Mouse (Mus musculus) thymus, adult 2 months (tissue): ENCODE data around the gene Nmu.

Experiments used
- CTCF ChIP-seq: fragments of 200-500 bp; IDR thresholded peaks from 2 replicates; pipeline ENCODE4 v1.5.1; 2012; ENCODE audit warnings: mild to moderate bottlenecking, control low read depth, low read length, moderate library complexity, borderline replicate concordance; ENCODE audit not compliant: control insufficient read depth, poor library complexity, insufficient read depth; ENCODE audit errors: extremely low read depth
- POLR2A ChIP-seq: fragments of 200-500 bp; IDR thresholded peaks from 2 replicates; pipeline ENCODE4 v1.6.1; 2012; ENCODE audit warnings: mild to moderate bottlenecking, low read length, control low read depth, moderate library complexity; ENCODE audit not compliant: control insufficient read depth, poor library complexity, insufficient read depth; ENCODE audit errors: extremely low read depth

DNA sequence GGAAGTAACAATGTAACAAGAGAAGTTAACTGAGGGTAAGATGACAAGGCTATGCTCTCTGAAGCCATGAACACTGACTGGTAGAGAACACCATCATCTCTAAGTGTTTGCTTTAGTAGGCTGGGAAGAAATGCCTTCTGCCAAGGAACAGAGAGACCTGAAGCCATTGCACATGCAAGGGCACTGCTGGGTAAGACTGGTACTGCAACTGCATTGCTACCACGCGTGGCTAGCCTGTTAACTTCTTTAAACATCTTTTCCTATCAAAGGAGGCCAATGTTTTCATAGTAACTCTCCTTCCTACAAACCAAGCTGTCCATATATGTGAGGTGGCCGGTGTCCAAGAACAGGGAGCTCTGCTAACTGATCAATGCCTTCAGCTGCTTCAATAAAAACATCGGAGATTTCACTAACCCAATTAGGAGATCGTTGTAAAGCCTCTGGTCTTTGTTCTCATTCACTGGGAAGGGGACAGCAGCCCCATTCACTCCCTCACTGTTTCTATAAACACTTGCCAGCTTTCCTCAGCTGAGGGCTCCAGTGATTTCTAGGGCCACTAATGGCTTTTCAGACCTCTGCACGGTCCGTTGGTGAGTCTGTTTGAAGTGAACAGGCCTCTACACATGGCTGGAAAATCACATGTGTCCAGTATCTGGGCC lies 11.5 kb downstream of the Nmu start:
- TF ChIP-seq CTCF (no peak), POLR2A (no peak)
